Mouse (Mus musculus) bone marrow macrophage, adult 2 months (primary cell): Measurements from ENCODE around the gene Dennd5b.

ENCODE experiments used
- CTCF ChIP-seq: IDR thresholded peaks from 2 replicates; pipeline ENCODE4 v1.5.1; 2012; ENCODE audit warnings: low read depth, mild to moderate bottlenecking, low read length, moderate library complexity
- POLR2A ChIP-seq: IDR thresholded peaks from 2 replicates; pipeline ENCODE4 v1.6.1; 2012; ENCODE audit warnings: mild to moderate bottlenecking, low read depth, low read length, borderline replicate concordance

GRCm38 (mm10) chr6:148972059-148972848 lies 129.2 kb downstream of the Dennd5b start:
- TF ChIP-seq CTCF (no peak), POLR2A (no peak)
